Mouse (Mus musculus) splenic B cell, adult 2 months (primary cell): ENCODE measurements at regions not wholly inside any gene's neighbourhood (a gene's known extent, or its start where the extent isn't known, plus 50 kb on each side); places are given as distances from the start of the nearest gene placed in this dataset.

Source experiments
- DNase-seq: peaks from one replicate; pipeline ENCODE4 v3.0.0-alpha.2; 2011; ENCODE audit warnings: low read depth, low spot score
- H3K27me3 ChIP-seq: 2 replicates; pipeline ENCODE4 v1.6.1; 2012; ENCODE audit warnings: mild to moderate bottlenecking, low read length, moderate library complexity, mixed read lengths; ENCODE audit not compliant: control insufficient read depth, poor library complexity, insufficient read depth, severe bottlenecking
- H3K36me3 ChIP-seq: 2 replicates; pipeline ENCODE4 v1.6.1; 2012; ENCODE audit warnings: mild to moderate bottlenecking, low read length, moderate library complexity, mixed read lengths; ENCODE audit not compliant: control insufficient read depth, poor library complexity, insufficient read depth, severe bottlenecking

DNA sequence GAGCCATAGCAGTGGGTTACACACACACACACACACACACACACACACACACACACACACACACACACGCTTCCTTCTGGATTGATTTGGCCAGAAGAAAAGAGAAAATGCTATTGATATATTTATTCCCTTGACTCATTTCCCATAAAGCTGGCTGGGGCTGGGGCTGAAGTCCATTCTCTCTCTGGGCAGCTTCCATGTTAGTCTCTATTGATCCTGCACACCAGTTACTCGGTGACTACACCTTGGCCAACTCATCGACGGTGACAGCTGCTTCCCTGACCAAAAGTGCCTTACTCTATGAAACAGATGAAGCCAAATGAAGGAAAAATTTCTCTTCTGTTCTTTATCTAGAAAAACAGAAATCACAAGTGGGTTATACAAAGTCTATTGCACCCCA is 82.1 kb downstream of the Snx18 start:
- Histone ChIP-seq H3K36me3 (no peaks in the 10 kb centered on the region), H3K27me3 (no peaks in the 10 kb centered on the region)
- DNase-seq = no peak

DNA sequence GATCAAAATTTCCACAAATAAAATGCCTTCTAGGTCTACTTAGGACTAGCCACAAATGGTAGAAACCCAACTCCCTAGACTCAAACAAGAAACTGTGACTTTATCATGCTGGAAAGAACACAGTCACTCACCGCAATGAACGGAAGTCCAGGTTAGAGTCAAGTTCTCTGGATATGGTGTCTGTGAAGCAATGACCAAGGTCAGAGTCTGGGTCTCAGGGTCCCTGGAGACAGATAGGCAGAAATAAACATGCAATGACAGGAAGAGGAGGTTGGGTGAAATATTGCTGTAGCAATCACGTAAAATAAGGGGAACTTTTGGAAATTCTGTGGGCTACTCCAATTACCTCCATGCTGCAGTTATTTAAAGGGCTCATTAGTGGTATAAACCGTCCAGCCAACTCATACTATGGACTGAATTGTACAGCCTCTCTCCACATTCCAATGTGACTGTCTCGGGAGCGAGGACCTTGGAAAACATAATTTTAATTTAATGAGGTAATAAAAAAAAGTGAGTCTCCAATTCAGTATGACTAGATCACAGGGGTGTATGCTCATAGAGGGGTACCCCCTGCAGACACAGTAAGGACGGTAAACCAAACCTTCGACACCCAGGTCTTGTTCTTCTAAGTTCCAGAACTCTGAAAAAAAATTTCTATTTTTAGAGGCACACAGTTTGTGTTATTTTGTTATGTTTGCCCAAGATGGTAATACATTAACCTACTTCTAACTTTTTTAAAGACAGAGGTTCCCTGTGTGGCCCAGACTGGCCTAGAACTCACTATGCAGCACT is 83.5 kb downstream of the Snx18 start:
- Histone ChIP-seq H3K27me3 (no peaks in the 10 kb centered on the region), H3K36me3 (no peaks in the 10 kb centered on the region)
- DNase-seq = no peak

DNA sequence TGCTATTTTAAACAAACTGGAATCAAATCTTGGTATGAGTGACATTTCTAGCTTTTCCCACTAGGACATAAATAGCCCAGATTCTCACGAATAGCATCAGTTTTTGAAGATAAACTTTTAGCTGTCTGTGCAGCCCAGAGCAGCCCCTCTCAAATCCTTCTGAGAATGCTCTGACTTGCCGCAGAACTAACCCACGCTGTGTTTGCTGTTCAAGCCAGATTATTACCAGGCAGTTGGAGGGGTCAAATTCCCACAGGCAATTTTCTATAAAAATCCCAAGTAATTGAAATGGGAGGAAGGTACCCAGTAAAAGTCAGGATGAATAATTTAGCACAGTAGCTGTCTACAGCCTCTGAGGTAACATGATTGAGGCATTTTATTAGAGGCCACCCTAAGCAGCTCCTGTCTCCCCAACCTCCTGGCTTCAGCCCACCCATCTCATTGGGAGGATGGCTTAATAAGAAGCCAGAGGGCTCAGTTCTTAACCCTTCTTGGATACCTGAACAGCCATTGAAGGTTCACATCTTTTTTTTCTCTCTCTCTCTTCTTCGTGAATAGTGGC is 84.4 kb downstream of the Snx18 start:
- no peaks in the 10 kb centered on the region for H3K36me3 ChIP-seq
- no peak for DNase-seq
- H3K27me3 ChIP-seq = no peaks in the 10 kb centered on the region

DNA sequence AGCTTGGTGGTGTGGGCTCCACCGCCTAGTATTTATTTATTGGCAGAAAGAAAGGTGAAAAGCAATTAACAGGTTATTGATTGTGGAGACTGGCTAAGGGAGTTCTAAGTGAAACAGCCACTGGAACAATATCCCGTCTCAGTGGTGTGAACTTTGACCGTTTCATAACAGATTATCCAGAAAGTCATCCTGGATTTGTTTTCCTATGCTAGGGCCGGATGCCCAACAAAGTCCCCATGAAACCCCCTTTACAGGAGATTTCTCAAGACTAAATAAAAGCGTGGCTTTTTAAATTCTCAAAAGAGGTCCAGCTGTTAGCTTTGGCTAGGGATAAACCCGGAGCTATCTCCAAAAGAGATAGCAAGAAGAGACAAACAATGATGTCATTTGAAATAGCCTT is 91.4 kb downstream of the Snx18 start:
- Histone ChIP-seq H3K27me3 (no peaks in the 10 kb centered on the region), H3K36me3 (no peaks in the 10 kb centered on the region)
- DNase-seq = no peak

DNA sequence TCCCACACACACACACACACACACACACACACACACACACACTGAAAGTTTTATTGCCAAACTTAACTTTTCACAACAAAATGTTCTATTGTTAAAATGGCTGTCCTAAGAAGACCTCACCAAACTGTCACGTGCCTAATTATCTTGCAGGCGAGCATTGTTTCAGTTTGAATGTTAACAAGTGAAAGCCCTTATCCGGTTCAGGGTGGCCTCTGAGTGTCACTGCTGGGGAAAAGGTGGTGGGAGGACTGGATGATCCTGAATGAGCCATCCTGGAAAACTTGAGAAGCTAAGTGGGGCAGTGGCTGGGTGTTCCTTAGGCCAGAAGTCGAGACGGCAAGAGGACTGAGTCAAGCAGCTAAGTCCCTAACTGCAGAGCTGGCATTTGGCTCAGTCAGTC is 94.9 kb downstream of the Snx18 start:
- DNase-seq = no peak
- Histone ChIP-seq H3K36me3 (no peaks in the 10 kb centered on the region), H3K27me3 (no peaks in the 10 kb centered on the region)

DNA sequence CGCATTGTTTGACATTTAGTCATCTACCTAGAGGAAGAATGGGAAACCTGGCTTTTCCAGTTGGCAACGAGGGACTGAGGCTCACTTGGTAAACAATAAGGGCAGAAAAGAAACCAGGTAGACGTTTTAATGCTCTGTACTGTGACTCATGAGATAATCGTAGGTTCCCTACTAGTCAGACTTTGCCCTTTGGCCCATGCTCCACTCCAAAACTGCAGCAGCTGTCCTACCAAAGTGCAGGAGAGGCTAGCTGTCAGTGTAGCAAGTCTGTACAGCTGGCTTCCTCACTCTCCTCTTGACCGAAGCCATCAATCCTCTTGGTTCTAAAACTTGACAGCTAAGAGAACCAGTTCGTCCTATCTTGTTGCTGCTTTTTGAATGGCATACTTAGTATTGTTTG is 100.2 kb downstream of the Snx18 start:
- Histone ChIP-seq H3K36me3 (no peaks in the 10 kb centered on the region), H3K27me3 (peaks cover 2% of the 10 kb centered on the region; the same call in 1 of the 2 replicates)
- DNase-seq = no peak

DNA sequence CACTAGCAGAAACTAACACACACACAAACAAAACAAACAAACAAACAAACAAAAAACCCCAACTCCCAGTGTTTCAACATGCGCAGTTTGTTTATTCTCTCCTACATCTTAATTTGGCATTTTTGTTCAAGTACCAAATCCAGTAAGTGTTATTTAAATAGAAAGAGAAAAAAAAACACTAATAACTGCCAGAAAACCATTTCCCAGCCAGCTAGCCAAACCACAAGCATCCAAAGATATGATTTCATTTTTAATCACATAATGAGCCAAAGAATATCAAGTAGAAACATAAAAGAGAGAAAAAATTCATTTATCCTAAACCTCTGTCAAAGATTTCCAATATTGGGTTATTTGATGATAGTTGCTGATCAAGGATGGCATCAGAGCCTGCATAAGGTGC is 102.3 kb downstream of the Snx18 start:
- H3K36me3 ChIP-seq = no peaks in the 10 kb centered on the region
- no peak for DNase-seq
- H3K27me3 ChIP-seq = peaks cover 2% of the 10 kb centered on the region; the same call in 1 of the 2 replicates

DNA sequence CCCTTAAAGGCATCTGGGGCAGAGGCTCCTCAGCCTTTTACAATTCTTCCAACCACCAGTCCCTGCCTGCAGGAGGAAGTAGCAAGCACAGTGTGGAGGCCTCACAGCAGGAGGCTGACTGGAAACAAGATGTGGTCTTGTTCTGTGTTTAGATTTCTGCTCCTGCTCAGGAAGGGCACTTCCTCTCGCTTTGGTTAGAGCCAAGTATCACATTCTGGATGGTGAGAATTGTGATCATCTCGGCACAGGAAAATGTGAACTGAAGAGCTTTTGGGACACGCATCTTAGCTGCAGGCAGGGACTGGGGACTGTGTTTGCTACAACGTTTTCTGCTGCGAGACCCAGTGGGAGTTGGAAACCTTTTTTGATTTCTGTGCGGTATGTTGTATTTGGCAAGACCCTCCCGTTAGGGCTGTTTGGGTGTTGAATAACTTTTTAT is 103.2 kb downstream of the Snx18 start:
- H3K27me3 ChIP-seq = peaks cover 2% of the 10 kb centered on the region; the same call in 1 of the 2 replicates
- DNase-seq = no peak
- no peaks in the 10 kb centered on the region for H3K36me3 ChIP-seq

DNA sequence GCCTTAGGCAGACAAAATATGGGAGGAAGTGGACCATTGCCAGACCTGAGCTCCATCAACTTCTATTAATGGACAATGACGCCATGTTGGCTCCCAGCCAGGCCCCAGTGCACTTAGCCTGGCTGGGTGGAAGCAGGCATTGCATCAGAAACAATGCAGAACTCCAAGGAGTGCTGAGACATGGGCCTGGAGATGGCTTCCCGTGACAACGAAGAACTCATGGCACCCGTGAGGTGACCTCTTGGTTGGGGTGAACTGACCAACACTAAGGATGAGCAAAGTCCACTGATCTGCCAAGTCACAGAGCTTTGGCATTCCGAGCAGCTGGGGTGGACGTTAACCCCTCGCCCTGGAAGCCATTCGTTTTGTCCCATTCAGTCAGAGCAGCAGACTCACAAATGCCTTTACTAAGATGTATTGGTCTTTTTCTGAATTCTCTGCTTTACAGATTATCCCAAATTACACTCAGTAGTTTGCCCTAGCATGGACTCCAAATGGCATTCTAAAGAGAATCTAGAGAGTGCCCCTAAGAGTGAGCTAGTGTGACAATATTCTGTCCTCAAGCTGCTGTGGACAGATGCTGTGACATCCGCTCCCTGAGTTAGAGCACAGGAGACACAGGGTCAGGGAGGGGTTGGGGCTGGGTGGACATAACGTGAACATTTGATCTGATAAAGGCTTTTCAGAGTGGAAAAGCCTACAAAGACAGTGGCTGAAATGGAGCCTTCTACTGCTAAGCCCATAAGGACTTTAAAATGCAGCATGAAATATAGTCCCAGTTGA is 108.8 kb downstream of the Snx18 start:
- no peak for DNase-seq
- H3K36me3 ChIP-seq = no peaks in the 10 kb centered on the region
- H3K27me3 ChIP-seq = no peaks in the 10 kb centered on the region

DNA sequence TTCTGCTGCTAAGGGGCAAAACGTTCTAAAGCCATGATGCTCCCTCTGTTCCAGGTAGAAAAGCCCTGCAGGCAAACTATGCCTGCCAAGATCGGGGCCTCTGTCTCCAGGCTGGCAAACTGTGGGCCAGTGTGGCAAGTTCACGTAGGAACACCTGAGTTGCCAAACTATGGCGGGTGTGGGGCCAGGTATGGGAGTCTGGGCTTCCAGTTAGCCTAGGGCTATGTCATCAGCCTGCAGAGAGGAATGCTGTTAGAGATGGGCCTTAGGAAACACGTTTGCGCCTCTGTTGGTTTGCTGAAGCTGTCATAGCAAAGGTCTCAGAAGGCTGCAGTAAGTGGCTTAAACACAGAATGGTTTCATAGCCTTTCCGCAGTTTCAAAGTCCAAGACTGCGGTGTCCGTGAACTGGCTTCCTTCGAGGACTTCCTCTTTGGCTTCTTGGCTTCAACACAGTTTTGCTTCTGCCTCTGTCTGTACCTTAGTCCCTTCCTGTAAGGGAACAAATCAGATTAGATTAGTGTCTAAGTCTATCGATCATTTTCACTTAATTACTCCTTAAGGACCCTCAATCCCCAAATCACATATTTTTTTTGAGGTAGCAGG is 110.1 kb downstream of the Snx18 start:
- no peak for DNase-seq
- Histone ChIP-seq H3K27me3 (no peaks in the 10 kb centered on the region), H3K36me3 (no peaks in the 10 kb centered on the region)

DNA sequence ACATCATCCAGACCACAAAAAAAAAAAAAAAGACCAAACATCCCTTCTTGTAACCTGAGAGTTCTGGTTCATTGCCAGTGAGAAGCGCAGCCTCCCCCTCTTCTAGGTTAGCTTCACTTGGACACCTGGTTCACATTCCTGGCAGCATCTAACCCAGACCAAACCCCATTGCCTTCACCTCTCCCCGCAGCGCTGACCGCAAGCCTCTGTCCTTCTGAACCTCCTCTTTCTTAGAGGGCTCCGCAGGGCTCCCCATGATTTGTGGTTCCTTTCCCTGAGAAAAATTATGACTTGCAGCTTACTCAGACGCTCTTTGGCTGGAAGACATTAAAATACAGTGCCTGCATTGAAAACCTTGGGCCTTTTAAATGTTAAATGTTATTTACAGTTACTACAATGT is 115.8 kb downstream of the Snx18 start:
- no peaks in the 10 kb centered on the region for H3K36me3 ChIP-seq
- no peak for DNase-seq
- no peaks in the 10 kb centered on the region for H3K27me3 ChIP-seq

DNA sequence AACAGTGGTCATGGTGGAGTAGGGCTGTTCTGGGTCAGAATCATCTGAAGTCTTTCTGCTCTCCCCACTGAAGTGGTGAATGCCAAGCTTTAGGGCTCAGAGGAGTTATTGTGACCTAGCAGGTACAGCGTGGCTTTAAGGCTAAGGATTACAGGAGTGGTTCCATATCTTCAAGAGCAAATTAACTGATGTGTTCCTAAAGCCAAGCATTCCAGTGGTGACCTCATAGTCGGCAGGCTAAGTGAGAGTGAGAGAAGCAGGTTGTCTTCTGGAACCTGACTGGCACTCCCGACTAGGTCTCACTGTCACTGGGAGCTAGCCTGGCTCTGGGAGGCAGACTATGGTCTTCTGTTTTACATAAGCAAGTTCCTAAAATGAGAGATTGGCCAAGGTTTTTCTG is 116.3 kb downstream of the Snx18 start:
- no peaks in the 10 kb centered on the region for H3K36me3 ChIP-seq
- no peak for DNase-seq
- H3K27me3 ChIP-seq = no peaks in the 10 kb centered on the region

DNA sequence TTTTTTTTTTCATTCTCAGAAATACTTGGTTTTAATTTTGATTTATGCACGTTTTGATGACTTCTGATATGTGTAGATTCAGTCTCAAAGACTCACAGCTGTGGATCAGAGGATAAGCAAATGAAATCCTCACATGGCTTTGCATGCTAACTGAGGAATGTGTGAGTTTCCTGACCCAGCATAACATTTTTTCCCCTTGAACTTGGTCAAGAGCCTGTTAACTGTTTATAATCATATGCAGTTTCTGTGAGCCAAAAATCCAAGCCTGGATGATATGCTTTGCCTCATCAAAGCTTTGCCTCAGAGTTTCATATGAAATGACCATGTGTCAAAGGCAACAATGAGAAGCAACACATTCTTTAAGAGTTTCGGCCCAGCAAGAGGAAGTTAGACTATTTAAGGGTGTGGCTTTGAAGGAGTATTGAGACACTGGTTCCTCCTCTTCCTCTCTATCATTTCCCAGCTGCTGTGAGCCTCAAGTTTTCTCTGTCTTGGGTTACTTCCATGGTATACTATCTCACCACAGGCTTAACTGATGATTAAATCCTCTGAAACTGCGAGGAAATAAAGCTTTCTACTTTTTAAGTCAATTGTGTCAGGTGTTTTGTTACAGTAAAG is 117.9 kb downstream of the Snx18 start:
- DNase-seq = no peak
- H3K36me3 ChIP-seq = no peaks in the 10 kb centered on the region
- no peaks in the 10 kb centered on the region for H3K27me3 ChIP-seq

DNA sequence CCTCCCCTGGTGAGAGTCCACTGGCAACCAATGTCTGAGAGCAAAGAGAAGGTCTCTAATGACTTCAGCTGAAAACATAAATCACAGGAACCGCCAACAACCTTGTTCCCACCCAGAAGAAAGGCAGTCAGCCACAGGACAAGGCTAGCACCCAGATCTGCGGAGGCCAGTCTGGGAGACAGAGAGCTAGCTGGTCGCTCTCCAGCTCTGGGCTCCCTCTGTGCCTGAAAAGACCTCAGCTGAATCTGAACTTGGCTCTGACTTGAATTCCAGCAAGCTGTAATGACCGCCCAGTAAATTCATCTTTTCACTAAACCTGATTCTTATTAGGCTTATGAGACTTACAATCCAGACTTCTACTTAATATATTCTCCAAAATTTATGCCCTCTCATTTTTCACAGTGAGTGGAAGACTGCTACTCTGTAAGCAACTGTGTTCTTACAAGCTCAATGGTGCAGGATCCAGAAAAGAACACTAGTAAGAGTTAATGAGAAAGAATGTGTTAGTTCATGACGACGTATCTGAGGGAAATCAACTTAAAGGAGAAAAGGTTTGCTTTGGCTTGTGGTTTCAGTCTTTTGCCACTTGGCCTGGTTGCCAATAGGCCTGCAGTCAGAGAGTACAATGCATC is 119.2 kb downstream of the Snx18 start:
- no peaks in the 10 kb centered on the region for H3K36me3 ChIP-seq
- no peak for DNase-seq

More for the DNA sequence above, 119.2 kb downstream of the Snx18 start:
- H3K27me3 ChIP-seq = no peaks in the 10 kb centered on the region
